Mouse (Mus musculus): Measurements from ENCODE around the gene Psmd12. TPM values are rescaled to one million over a fixed set of nuclear protein-coding genes. Genes with fewer than 3 reads are reported as not detected.

The Psmd12 gene
- polyA plus RNA-seq, 1 experiment from 2014 or later = 78.8 TPM

DNA sequence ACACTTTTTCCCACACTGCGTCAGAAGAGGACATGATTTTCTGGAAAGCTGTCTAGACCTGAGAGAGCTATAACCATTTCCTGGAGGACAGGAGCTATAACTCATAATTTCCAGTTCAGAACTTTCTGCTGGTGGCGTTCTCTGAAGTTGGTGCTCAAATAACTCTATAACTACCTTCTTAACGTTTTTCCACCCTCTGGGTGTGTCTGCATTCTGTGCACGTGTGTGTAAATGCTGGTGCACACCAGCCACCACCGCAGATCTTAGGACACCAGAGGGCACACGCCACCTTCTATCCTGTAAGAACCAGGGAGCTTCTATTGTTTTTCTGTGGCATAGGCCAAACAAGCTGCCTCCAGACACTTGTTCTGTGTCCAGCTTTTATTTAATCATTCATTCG lies 20.3 kb upstream of the Psmd12 start:
- Histone ChIP-seq H3K4me1 (ENCODE audit: insufficient read depth) (peaks cover 7% of the 10 kb centered on the region), H3K27ac (ENCODE audit: low read depth) (no peak overlapping the region), H3K4me3 (ENCODE audit: low read depth, low read length) (no peak overlapping the region), H3K9ac (replicated peaks) (no peak overlapping the region), H3K36me3 (replicated peaks; ENCODE audit: insufficient read depth, low read length) (0 out of 2 replicates have a peak, but pooled peaks cover 2% of the 10 kb centered on the region), H3K9me3 (ENCODE audit: low read length) (no peaks in the 10 kb centered on the region), H3K4me2 (ENCODE audit: low read depth, low read length) (no peak overlapping the region), H3K27me3 (ENCODE audit: insufficient read depth, low read length) (no peaks in the 10 kb centered on the region)
- WGBS (ENCODE audit: insufficient replicate concordance) = 70% methylated on average over 7 of the region's 7 CpGs
- DNase-seq (no peak), ATAC-seq (no peak)
- no peak for TF ChIP-seq EP300 (IDR thresholded peaks at IDR 0.05; ENCODE audit: low read depth)

DNA sequence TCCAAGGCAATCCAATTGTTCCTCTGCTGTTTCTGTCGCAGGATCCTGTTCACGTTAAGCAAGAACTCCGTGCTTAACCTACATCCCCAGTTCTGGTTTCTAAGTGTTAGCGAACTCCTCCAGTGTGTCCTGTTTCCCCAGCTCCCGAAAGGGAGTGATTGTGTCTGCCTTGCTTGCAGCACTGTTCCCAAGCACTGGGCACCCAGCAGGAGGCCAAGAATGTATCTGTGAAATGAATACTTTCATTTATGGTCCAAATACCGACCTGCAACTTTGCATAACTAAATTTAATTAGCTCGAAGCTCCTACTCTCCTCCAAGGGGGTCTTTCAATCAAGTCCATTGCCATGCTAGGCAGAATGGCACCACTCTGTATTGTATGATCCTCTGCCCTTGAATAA lies 19.5 kb upstream of the Psmd12 start:
- 80% methylated on average over 7 of the region's 7 CpGs for WGBS (ENCODE audit: insufficient replicate concordance)
- DNase-seq (no peak), ATAC-seq (no peak)
- no peaks in the 10 kb centered on the region for H3K27me3 ChIP-seq (ENCODE audit: insufficient read depth, low read length)
- no peak overlapping the region for H3K4me3 ChIP-seq (ENCODE audit: low read depth, low read length)
- H3K27ac ChIP-seq (ENCODE audit: low read depth) = no peak overlapping the region
- H3K9ac ChIP-seq (replicated peaks) = no peak overlapping the region
- H3K9me3 ChIP-seq (ENCODE audit: low read length) = no peaks in the 10 kb centered on the region
- H3K4me1 ChIP-seq (ENCODE audit: insufficient read depth) = peaks cover 5% of the 10 kb centered on the region
- H3K36me3 ChIP-seq (replicated peaks; ENCODE audit: insufficient read depth, low read length) = 0 out of 2 replicates have a peak, but pooled peaks cover 2% of the 10 kb centered on the region
- no peak overlapping the region for H3K4me2 ChIP-seq (ENCODE audit: low read depth, low read length)
- TF ChIP-seq EP300 (IDR thresholded peaks at IDR 0.05; ENCODE audit: low read depth) (no peak), CTCF (IDR thresholded peaks at IDR 0.05; ENCODE audit: low read depth) (no peak)

DNA sequence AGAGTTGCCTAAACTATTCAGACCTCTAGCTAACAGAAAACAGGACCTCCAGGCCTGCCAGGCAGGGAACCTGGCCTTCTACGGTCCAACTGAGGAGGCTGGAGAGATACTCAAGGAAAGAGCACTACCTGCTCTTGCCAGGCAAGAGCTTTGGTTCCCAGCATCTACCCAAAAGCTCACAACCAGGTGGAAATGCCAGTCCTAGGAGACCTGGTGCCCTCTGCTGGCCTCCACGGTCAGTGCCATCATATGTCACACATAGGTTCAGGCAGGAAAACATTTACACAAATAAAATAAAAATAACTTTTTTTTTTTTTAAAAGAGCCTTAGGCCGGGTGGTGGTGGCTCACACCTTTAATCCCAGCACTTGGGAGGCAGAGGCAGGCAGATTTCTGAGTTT lies 16.8 kb upstream of the Psmd12 start:
- H3K4me2 ChIP-seq (ENCODE audit: low read depth, low read length) = no peak overlapping the region
- no peak overlapping the region for H3K27ac ChIP-seq (ENCODE audit: low read depth)
- H3K4me1 ChIP-seq (ENCODE audit: insufficient read depth) = peaks cover 16% of the 10 kb centered on the region
- no peak for DNase-seq
- H3K4me3 ChIP-seq (ENCODE audit: low read depth, low read length) = no peak overlapping the region
- no peak for ATAC-seq
- no peak for TF ChIP-seq EP300 (IDR thresholded peaks at IDR 0.05; ENCODE audit: low read depth)
- peak; percentile 66 for TF ChIP-seq CTCF (IDR thresholded peaks at IDR 0.05; ENCODE audit: low read depth)
- no peak overlapping the region for H3K9ac ChIP-seq (replicated peaks)
- H3K9me3 ChIP-seq (ENCODE audit: low read length) = no peaks in the 10 kb centered on the region
- no peaks in the 10 kb centered on the region for H3K27me3 ChIP-seq (ENCODE audit: insufficient read depth, low read length)
- H3K36me3 ChIP-seq (replicated peaks; ENCODE audit: insufficient read depth, low read length) = 0 out of 2 replicates have a peak, but pooled peaks cover 2% of the 10 kb centered on the region
- WGBS (ENCODE audit: insufficient replicate concordance) = 81% methylated on average over 3 of the region's 3 CpGs

DNA sequence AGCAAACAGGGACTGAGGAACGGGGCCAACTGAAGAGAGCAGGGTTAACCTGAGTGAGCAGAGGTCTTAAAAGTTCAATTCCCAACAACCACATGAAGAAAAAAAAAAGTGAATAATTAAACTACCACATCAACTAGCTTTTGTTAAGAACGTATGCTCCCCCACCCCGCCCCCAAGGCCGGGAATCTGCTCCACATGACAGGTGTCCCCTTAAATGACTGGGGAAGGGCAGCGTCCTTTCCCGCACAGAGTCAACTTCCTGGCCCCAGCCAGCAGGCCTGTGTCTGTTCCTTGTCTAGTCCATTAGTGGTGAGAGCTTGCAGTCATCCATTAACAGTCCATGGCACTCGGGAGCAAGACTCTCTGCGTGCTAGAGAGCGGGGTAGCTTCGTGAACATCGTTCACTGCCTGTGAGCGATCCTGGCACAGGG lies 16.0 kb upstream of the Psmd12 start:
- 0 out of 2 replicates have a peak, but pooled peaks cover 2% of the 10 kb centered on the region for H3K36me3 ChIP-seq (replicated peaks; ENCODE audit: insufficient read depth, low read length)
- no peak overlapping the region for H3K4me2 ChIP-seq (ENCODE audit: low read depth, low read length)
- ATAC-seq (no peak), DNase-seq (no peak)
- H3K4me3 ChIP-seq (ENCODE audit: low read depth, low read length) = no peak overlapping the region
- H3K27ac ChIP-seq (ENCODE audit: low read depth) = no peak overlapping the region
- no peaks in the 10 kb centered on the region for H3K27me3 ChIP-seq (ENCODE audit: insufficient read depth, low read length)
- TF ChIP-seq CTCF (IDR thresholded peaks at IDR 0.05; ENCODE audit: low read depth) (no peak), EP300 (IDR thresholded peaks at IDR 0.05; ENCODE audit: low read depth) (no peak)
- peaks cover 20% of the 10 kb centered on the region for H3K4me1 ChIP-seq (ENCODE audit: insufficient read depth)
- no peak overlapping the region for H3K9ac ChIP-seq (replicated peaks)
- H3K9me3 ChIP-seq (ENCODE audit: low read length) = no peaks in the 10 kb centered on the region
- WGBS (ENCODE audit: insufficient replicate concordance) = 82% methylated on average over 12 of the region's 12 CpGs

DNA sequence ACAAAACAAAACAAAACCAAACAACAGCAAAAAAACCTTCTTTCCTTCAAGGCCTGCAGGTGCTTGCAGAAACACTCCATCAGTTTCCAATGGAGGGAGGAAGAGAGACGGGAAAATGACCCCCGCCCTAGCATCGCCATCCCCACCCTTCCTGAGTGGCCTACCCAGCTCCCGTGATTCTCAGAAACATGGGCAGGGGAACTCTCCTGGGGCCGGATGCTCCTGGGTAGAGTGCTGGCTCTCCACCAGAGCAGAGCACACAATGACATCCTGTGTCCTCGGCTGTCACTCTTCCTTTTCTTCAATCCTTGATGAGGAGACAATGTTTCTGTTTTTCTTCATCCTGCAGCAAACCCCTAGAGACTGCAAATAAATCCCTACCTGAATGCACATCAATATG lies 15.1 kb upstream of the Psmd12 start:
- H3K4me3 ChIP-seq (ENCODE audit: low read depth, low read length) = no peak overlapping the region
- H3K9me3 ChIP-seq (ENCODE audit: low read length) = no peaks in the 10 kb centered on the region
- 0 out of 2 replicates have a peak, but pooled peaks cover 2% of the 10 kb centered on the region for H3K36me3 ChIP-seq (replicated peaks; ENCODE audit: insufficient read depth, low read length)
- TF ChIP-seq EP300 (IDR thresholded peaks at IDR 0.05; ENCODE audit: low read depth) = no peak
- no peak for TF ChIP-seq CTCF (IDR thresholded peaks at IDR 0.05; ENCODE audit: low read depth)
- H3K4me1 ChIP-seq (ENCODE audit: insufficient read depth) = peaks cover 26% of the 10 kb centered on the region
- WGBS (ENCODE audit: insufficient replicate concordance) = 54% methylated on average over 6 of the region's 6 CpGs
- no peak overlapping the region for H3K27ac ChIP-seq (ENCODE audit: low read depth)
- H3K27me3 ChIP-seq (ENCODE audit: insufficient read depth, low read length) = no peaks in the 10 kb centered on the region
- no peak overlapping the region for H3K9ac ChIP-seq (replicated peaks)
- no peak overlapping the region for H3K4me2 ChIP-seq (ENCODE audit: low read depth, low read length)
- no peak for ATAC-seq
- no peak for DNase-seq

DNA sequence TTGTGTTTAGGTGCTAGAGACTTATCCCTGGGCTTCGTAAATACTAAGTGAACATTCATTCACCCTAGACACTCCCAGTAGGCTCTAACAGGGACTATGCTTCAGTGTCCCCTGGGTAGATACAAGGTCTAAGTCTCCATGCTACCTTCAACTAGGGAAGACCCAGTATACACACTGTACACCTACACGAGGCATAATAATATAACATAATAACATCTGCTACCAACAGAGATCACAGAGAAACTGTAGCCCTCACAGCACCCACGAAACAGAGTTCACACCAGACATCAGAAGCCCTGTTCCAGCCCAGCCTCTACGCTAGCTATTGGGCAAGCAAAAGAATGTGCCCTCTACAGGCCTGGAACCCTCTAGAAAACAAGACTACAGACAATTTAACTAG lies 14.2 kb upstream of the Psmd12 start:
- 85% methylated on average over 4 of the region's 4 CpGs for WGBS (ENCODE audit: insufficient replicate concordance)
- Histone ChIP-seq H3K27me3 (ENCODE audit: insufficient read depth, low read length) (no peaks in the 10 kb centered on the region), H3K4me1 (ENCODE audit: insufficient read depth) (peaks cover 26% of the 10 kb centered on the region), H3K9ac (replicated peaks) (no peak overlapping the region), H3K36me3 (replicated peaks; ENCODE audit: insufficient read depth, low read length) (0 out of 2 replicates have a peak, but pooled peaks cover under 1% of the 10 kb centered on the region), H3K4me2 (ENCODE audit: low read depth, low read length) (no peak overlapping the region), H3K27ac (ENCODE audit: low read depth) (0 out of 2 replicates have a peak overlapping the region, but pooled peaks have one; percentile 13), H3K9me3 (ENCODE audit: low read length) (no peaks in the 10 kb centered on the region), H3K4me3 (ENCODE audit: low read depth, low read length) (no peak overlapping the region)
- TF ChIP-seq CTCF (IDR thresholded peaks at IDR 0.05; ENCODE audit: low read depth) (no peak; the same call in 1 of the 2 replicates), EP300 (IDR thresholded peaks at IDR 0.05; ENCODE audit: low read depth) (no peak)
- no peak for ATAC-seq
- no peak for DNase-seq

DNA sequence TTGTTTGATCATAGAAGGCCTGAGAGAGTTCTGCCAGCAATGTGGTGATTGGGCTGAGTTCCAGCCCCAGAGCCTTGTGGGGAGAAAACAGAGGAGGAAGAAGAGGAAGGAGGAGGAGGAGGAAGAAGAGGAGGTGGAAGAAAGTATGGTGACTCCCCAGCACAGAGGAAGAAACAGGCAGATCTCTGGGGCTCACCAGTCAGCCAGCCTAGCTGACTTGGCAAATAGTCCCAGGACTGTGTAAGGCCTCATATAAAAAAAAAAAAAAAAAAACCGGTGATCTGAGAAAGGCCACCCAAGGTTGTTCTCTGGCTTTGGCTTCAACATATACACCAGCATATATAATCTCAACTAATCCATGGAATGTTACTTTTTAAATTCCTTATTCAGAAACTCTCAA lies 13.3 kb upstream of the Psmd12 start:
- DNase-seq = no peak
- no peak for ATAC-seq
- peak overlapping the region; percentile 73 for H3K27ac ChIP-seq (ENCODE audit: low read depth)
- no peaks in the 10 kb centered on the region for H3K27me3 ChIP-seq (ENCODE audit: insufficient read depth, low read length)
- no peaks in the 10 kb centered on the region for H3K36me3 ChIP-seq (replicated peaks; ENCODE audit: insufficient read depth, low read length)
- peak overlapping the region; percentile 46 for H3K4me2 ChIP-seq (ENCODE audit: low read depth, low read length)
- peaks cover 28% of the 10 kb centered on the region for H3K4me1 ChIP-seq (ENCODE audit: insufficient read depth)
- no peaks in the 10 kb centered on the region for H3K9me3 ChIP-seq (ENCODE audit: low read length)
- WGBS (ENCODE audit: insufficient replicate concordance) = 20% methylated on average over 1 of the region's 1 CpGs
- no peak overlapping the region; the same call in 1 of the 2 replicates for H3K9ac ChIP-seq (replicated peaks)
- H3K4me3 ChIP-seq (ENCODE audit: low read depth, low read length) = no peak overlapping the region
- TF ChIP-seq EP300 (IDR thresholded peaks at IDR 0.05; ENCODE audit: low read depth) (no peak), CTCF (IDR thresholded peaks at IDR 0.05; ENCODE audit: low read depth) (no peak)
